Mouse (Mus musculus): ENCODE measurements around the gene Ntpcr. TPM values are rescaled to one million over a fixed set of nuclear protein-coding genes. Genes with fewer than 3 reads are reported as not detected.
A peak's percentile ranks its signal among the peaks of the same experiment; 100 is the strongest.

Gene Ntpcr
- polyA plus RNA-seq, 1 experiment from 2014 or later, result 39.8 TPM

DNA sequence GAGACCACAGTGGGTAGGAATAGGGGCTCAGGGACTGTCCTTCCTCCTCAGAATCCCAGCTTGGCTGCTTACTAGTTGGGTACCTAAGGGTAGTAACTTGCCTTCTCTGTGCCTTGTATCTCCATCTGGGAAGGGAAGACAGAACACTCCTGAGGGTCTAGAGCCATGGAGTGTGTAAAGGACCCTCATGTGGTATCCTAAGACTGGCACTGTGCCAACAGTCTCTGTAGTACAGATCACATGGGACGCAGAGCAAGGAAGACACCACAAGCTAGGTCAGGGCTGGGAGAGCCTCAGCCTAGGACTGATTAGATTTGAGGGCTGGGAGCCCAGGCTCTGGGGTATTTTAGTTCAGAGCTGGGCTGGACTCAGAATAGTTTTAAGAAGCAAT lies 27.3 kb downstream of the Ntpcr start:
- 0 out of 2 replicates have a peak, but pooled peaks cover 5% of the 10 kb centered on the region for H3K36me3 ChIP-seq (ENCODE audit: control insufficient read depth, insufficient read depth, low read length)
- H3K9ac ChIP-seq (replicated peaks; ENCODE audit: low read depth, low read length), result no peak overlapping the region
- 50% methylated on average over 1 of the region's 1 CpGs for WGBS
- no peak overlapping the region for H3K4me3 ChIP-seq (ENCODE audit: low read depth, low read length)
- ATAC-seq (ENCODE audit: low read depth), result peak; percentile 4; the same call in 1 of the 2 replicates
- H3K4me1 ChIP-seq (ENCODE audit: control insufficient read depth, insufficient read depth, low read length), result 0 out of 2 replicates have a peak, but pooled peaks cover 3% of the 10 kb centered on the region
- no peaks in the 10 kb centered on the region for H3K9me3 ChIP-seq (ENCODE audit: control insufficient read depth, low read length)
- H3K27me3 ChIP-seq (ENCODE audit: control insufficient read depth, insufficient read depth, low read length), result no peaks in the 10 kb centered on the region
- no peak overlapping the region for H3K4me2 ChIP-seq (ENCODE audit: low read depth, low read length)
- no peak overlapping the region for H3K27ac ChIP-seq (ENCODE audit: low read depth, low read length)

DNA sequence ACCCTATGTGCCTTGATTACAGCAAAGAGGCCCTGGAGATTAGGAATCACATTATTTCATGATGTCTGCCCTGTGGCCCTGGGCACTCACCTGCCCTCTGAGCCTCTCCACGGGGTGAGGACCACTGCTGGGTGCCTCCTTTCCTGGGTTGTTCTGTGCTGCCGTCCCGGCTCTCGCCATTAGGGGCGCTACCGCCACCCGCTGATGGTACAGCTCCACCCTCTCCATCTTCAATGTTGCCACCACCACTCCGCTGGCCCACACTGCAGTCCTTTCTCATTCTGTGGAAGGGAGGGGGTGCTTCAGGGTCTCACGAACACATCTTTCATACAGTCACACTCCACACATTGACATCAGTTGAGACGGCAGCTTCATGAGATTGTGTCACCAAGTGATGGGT lies 29.3 kb downstream of the Ntpcr start:
- H3K36me3 ChIP-seq (ENCODE audit: control insufficient read depth, insufficient read depth, low read length), result 0 out of 2 replicates have a peak, but pooled peaks cover 5% of the 10 kb centered on the region
- no peaks in the 10 kb centered on the region for H3K27me3 ChIP-seq (ENCODE audit: control insufficient read depth, insufficient read depth, low read length)
- no peak overlapping the region for H3K9ac ChIP-seq (replicated peaks; ENCODE audit: low read depth, low read length)
- H3K4me1 ChIP-seq (ENCODE audit: control insufficient read depth, insufficient read depth, low read length), result 0 out of 2 replicates have a peak, but pooled peaks cover 3% of the 10 kb centered on the region
- H3K4me2 ChIP-seq (ENCODE audit: low read depth, low read length), result no peak overlapping the region
- H3K27ac ChIP-seq (ENCODE audit: low read depth, low read length), result no peak overlapping the region
- no peaks in the 10 kb centered on the region for H3K9me3 ChIP-seq (ENCODE audit: control insufficient read depth, low read length)
- no peak overlapping the region for H3K4me3 ChIP-seq (ENCODE audit: low read depth, low read length)
- 45% methylated on average over 10 of the region's 10 CpGs for WGBS
- no peak for ATAC-seq (ENCODE audit: low read depth)

DNA sequence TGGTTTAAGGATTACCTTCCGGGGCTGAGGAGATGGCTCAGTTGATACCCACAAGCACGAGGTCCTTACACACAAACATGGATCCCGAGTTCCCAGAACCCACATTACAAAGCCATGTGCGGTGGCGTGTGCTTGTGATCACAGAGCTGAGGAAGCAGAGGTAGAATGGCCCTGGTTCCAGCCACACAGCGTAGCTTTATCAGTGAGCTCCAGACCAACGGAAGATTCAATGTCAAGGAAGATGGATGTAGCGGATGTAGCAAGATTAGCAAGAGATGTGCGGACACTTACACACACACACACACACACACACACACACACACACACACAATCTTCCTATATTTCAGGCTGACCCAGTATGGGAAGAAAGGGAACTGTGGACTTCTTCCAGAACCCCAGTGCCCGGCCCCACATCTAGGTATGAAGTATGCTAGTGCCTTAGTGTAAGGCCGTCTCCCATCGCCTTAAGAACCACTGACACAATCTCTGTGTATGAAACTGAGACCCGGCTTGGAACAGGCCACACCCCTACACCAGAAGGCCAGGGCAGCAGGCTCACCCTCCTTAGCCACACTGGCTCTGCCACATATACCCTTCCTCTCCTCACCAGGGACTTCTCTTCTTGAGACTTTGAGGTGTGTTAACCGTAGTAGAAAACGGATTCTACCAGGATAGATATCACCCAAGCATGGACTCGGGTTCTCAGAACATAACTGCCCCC lies 33.5 kb downstream of the Ntpcr start:
- no peaks in the 10 kb centered on the region for H3K9me3 ChIP-seq (ENCODE audit: control insufficient read depth, low read length)
- 0 out of 2 replicates have a peak, but pooled peaks cover 5% of the 10 kb centered on the region for H3K36me3 ChIP-seq (ENCODE audit: control insufficient read depth, insufficient read depth, low read length)
- 95% methylated on average over 16 of the region's 16 CpGs for WGBS
- H3K4me3 ChIP-seq (ENCODE audit: low read depth, low read length), result no peak overlapping the region
- H3K27ac ChIP-seq (ENCODE audit: low read depth, low read length), result no peak overlapping the region
- no peak for ATAC-seq (ENCODE audit: low read depth)
- H3K9ac ChIP-seq (replicated peaks; ENCODE audit: low read depth, low read length), result no peak overlapping the region
- H3K27me3 ChIP-seq (ENCODE audit: control insufficient read depth, insufficient read depth, low read length), result no peaks in the 10 kb centered on the region
- H3K4me1 ChIP-seq (ENCODE audit: control insufficient read depth, insufficient read depth, low read length), result no peaks in the 10 kb centered on the region
- no peak overlapping the region for H3K4me2 ChIP-seq (ENCODE audit: low read depth, low read length)

DNA sequence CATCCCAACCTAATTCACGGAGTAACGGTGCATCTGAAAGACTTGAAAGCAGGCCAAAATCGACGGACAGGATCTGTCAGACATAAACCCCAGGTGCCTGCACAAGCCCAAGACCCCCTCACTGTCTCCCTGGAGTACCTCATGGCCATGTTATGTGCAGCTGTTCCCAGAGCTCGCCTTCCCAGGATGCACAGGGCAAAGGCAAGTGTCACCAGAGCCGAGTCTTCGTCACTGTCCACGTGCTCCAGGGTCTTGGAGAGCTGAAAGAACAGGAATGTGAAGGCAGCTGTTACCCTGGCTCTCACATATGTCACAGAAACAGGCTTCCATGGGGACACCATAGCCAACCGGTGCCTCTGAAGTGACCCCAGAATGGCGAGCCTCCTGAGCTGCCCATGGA lies 38.3 kb downstream of the Ntpcr start:
- Histone ChIP-seq H3K27ac (ENCODE audit: low read depth, low read length) (no peak overlapping the region), H3K9me3 (ENCODE audit: control insufficient read depth, low read length) (no peaks in the 10 kb centered on the region), H3K9ac (replicated peaks; ENCODE audit: low read depth, low read length) (no peak overlapping the region), H3K36me3 (ENCODE audit: control insufficient read depth, insufficient read depth, low read length) (no peaks in the 10 kb centered on the region), H3K4me3 (ENCODE audit: low read depth, low read length) (no peak overlapping the region), H3K4me2 (ENCODE audit: low read depth, low read length) (no peak overlapping the region), H3K27me3 (ENCODE audit: control insufficient read depth, insufficient read depth, low read length) (no peaks in the 10 kb centered on the region), H3K4me1 (ENCODE audit: control insufficient read depth, insufficient read depth, low read length) (no peaks in the 10 kb centered on the region)
- no peak for ATAC-seq (ENCODE audit: low read depth)
- 87% methylated on average over 10 of the region's 10 CpGs for WGBS

DNA sequence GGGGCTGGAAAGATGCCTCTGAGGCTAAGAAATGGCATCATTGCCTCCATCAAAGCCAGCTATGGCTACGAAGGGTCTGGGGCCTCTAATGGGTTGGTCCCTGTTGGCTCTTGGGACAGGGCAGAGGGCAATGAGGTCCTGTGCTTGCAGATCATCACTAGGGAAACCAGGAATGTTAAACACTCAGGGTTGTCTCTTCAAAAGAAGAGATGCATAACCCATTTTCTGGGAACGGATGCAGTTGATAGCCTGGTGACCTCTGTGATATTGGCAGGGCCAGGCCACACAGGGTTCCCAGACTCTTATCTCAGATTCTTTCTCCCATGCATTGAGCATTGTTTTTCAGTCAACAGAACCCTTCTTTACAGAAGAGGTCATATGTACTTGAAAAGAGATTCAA lies 42.5 kb downstream of the Ntpcr start:
- Histone ChIP-seq H3K4me2 (ENCODE audit: low read depth, low read length) (no peak overlapping the region), H3K4me3 (ENCODE audit: low read depth, low read length) (no peak overlapping the region), H3K27me3 (ENCODE audit: control insufficient read depth, insufficient read depth, low read length) (no peaks in the 10 kb centered on the region), H3K27ac (ENCODE audit: low read depth, low read length) (no peak overlapping the region), H3K9me3 (ENCODE audit: control insufficient read depth, low read length) (no peaks in the 10 kb centered on the region), H3K9ac (replicated peaks; ENCODE audit: low read depth, low read length) (no peak overlapping the region), H3K36me3 (ENCODE audit: control insufficient read depth, insufficient read depth, low read length) (no peaks in the 10 kb centered on the region), H3K4me1 (ENCODE audit: control insufficient read depth, insufficient read depth, low read length) (no peaks in the 10 kb centered on the region)
- 86% methylated on average over 2 of the region's 2 CpGs for WGBS
- ATAC-seq (ENCODE audit: low read depth), result no peak

DNA sequence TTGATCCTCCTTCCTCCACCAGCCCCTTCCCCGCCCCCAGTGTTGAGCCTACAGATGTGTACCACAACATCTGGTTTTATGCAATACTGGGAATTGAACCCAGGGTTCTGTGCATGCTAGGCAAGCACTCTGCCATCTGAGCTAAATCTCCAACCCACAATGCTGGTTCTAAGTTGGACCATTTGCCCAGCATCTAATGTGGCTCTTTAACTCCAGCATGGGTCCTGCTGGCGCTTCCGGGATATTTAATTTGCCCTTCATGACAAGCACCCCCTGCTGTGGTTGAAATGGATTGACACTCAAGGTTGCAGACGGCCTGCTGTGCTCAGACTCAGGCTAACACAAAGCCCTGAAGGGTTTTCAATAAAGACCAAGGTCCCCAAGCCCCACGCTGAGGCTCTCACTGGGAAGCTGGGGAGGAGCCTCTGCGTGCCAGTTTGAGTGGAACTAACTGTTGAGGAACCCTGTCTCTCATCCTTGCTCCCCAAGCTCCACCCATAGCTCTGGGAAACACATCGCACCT lies 43.6 kb downstream of the Ntpcr start:
- no peaks in the 10 kb centered on the region for H3K4me1 ChIP-seq (ENCODE audit: control insufficient read depth, insufficient read depth, low read length)
- H3K4me3 ChIP-seq (ENCODE audit: low read depth, low read length), result no peak overlapping the region
- H3K27me3 ChIP-seq (ENCODE audit: control insufficient read depth, insufficient read depth, low read length), result no peaks in the 10 kb centered on the region
- no peaks in the 10 kb centered on the region for H3K36me3 ChIP-seq (ENCODE audit: control insufficient read depth, insufficient read depth, low read length)
- no peak for ATAC-seq (ENCODE audit: low read depth)
- no peaks in the 10 kb centered on the region for H3K9me3 ChIP-seq (ENCODE audit: control insufficient read depth, low read length)
- no peak overlapping the region for H3K4me2 ChIP-seq (ENCODE audit: low read depth, low read length)
- H3K27ac ChIP-seq (ENCODE audit: low read depth, low read length), result no peak overlapping the region
- H3K9ac ChIP-seq (replicated peaks; ENCODE audit: low read depth, low read length), result no peak overlapping the region
- WGBS, result 50% methylated on average over 7 of the region's 7 CpGs

DNA sequence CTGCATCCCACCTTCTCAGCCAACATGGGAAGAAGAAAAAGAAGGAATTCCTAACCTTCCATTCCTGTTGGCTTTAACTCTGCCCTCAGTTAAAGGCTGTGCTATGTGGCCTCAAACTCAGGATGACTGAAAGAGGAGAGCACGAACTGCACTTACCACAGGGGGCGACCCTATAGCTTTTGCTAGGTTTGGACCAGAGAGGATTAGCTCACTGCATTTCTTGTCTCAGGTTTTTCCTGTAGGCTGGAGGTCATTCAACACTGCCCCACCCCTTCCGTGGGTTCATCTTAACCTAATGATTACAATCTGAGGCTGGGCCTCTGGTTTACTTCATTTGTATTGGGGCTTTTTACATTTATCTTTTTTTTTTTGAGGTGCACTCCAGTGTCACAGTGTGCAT lies 45.3 kb downstream of the Ntpcr start:
- Histone ChIP-seq H3K4me1 (ENCODE audit: control insufficient read depth, insufficient read depth, low read length) (no peaks in the 10 kb centered on the region), H3K9ac (replicated peaks; ENCODE audit: low read depth, low read length) (no peak overlapping the region), H3K36me3 (ENCODE audit: control insufficient read depth, insufficient read depth, low read length) (no peaks in the 10 kb centered on the region), H3K4me3 (ENCODE audit: low read depth, low read length) (no peak overlapping the region), H3K27ac (ENCODE audit: low read depth, low read length) (no peak overlapping the region), H3K27me3 (ENCODE audit: control insufficient read depth, insufficient read depth, low read length) (no peaks in the 10 kb centered on the region), H3K9me3 (ENCODE audit: control insufficient read depth, low read length) (no peaks in the 10 kb centered on the region), H3K4me2 (ENCODE audit: low read depth, low read length) (no peak overlapping the region)
- 68% methylated on average over 3 of the region's 3 CpGs for WGBS
- no peak for ATAC-seq (ENCODE audit: low read depth)

DNA sequence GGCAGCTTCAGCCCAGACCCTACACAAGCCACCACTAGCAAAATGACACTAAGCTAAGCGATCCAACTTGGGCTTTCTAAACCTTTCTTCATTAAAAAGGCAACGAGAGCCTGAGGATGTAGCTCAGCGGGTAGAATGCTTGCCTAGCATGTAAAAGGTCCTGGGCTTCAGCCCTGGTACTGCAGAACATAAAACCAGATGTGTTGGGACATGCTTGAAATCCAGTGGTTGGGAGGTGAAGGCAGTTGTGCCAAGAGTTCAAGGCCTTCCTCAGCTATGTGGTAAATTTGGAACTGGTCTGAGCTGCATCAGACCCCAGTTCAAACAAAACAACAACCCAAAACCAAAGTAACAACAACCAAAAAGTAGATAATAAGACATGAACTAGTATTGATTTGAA lies 46.6 kb downstream of the Ntpcr start:
- H3K27ac ChIP-seq (ENCODE audit: low read depth, low read length), result no peak overlapping the region
- H3K4me2 ChIP-seq (ENCODE audit: low read depth, low read length), result no peak overlapping the region
- 93% methylated on average over 3 of the region's 3 CpGs for WGBS
- no peaks in the 10 kb centered on the region for H3K4me1 ChIP-seq (ENCODE audit: control insufficient read depth, insufficient read depth, low read length)
- H3K27me3 ChIP-seq (ENCODE audit: control insufficient read depth, insufficient read depth, low read length), result no peaks in the 10 kb centered on the region
- H3K9ac ChIP-seq (replicated peaks; ENCODE audit: low read depth, low read length), result no peak overlapping the region
- no peak for ATAC-seq (ENCODE audit: low read depth)
- H3K4me3 ChIP-seq (ENCODE audit: low read depth, low read length), result no peak overlapping the region
- H3K36me3 ChIP-seq (ENCODE audit: control insufficient read depth, insufficient read depth, low read length), result no peaks in the 10 kb centered on the region
- no peaks in the 10 kb centered on the region for H3K9me3 ChIP-seq (ENCODE audit: control insufficient read depth, low read length)

DNA sequence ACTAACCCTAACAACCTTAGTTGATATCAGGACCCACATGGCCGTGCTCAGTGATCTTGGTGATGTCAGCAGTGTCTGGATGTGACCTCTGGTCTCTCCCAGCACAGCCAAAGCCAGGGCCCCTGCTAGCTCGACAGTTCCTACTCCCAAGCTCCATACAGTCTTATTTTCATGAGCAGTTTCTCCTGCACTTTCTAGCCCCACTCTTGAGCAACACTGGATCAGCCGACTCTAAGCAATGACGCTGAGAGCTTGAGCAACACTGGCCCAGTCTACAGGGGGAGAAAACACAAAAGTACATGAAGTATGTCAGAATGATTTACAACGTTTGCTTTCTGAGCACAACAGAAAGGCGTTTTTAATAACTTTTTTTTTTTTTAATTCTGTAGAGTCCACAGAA lies 47.0 kb downstream of the Ntpcr start:
- Histone ChIP-seq H3K9ac (replicated peaks; ENCODE audit: low read depth, low read length) (no peak overlapping the region), H3K9me3 (ENCODE audit: control insufficient read depth, low read length) (no peaks in the 10 kb centered on the region), H3K4me3 (ENCODE audit: low read depth, low read length) (no peak overlapping the region), H3K36me3 (ENCODE audit: control insufficient read depth, insufficient read depth, low read length) (no peaks in the 10 kb centered on the region), H3K27me3 (ENCODE audit: control insufficient read depth, insufficient read depth, low read length) (no peaks in the 10 kb centered on the region), H3K4me2 (ENCODE audit: low read depth, low read length) (no peak overlapping the region), H3K27ac (ENCODE audit: low read depth, low read length) (no peak overlapping the region), H3K4me1 (ENCODE audit: control insufficient read depth, insufficient read depth, low read length) (no peaks in the 10 kb centered on the region)
- 72% methylated on average over 6 of the region's 6 CpGs for WGBS
- ATAC-seq (ENCODE audit: low read depth), result no peak

Data from neural tube, embryonic 14.5 days (tissue).